Mouse (Mus musculus): ENCODE measurements at regions not wholly inside any gene's neighbourhood (a gene's known extent, or its start where the extent isn't known, plus 50 kb on each side); places are given as distances from the start of the nearest gene placed in this dataset.

DNA sequence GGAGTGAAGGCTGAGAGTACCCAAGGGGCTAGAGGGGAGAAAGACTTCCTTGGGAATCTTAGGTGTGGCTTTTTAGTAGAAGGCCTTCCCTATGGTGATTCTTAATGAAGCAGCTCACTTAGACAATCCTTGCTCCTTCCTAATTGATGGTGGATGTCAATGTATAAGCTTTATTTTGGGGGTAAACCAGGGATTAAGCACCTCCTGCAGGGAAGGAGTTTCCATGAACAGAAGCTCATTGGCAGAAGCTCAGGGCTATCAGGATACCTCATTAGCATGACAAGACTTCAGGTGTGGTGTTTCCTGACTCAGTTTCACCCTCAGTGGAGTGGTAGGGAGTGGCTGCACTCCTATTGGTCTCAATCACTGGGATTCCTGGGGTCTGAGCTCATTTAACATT lies 208.8 kb downstream of the Pros1 start:
- no peaks in the 10 kb centered on the region for H3K36me3 ChIP-seq (ENCODE audit: control insufficient read depth in 1 of 2, insufficient read depth in 2 of 2, low read length in 2 of 2)
- no peak overlapping the region for H3K4me3 ChIP-seq (ENCODE audit: control insufficient read depth in 1 of 2, insufficient read depth in 1 of 2, low read depth in 2 of 2, low read length in 2 of 2)
- H3K4me1 ChIP-seq (ENCODE audit: control insufficient read depth in 1 of 2, insufficient read depth in 2 of 2, low read length in 2 of 2): no peaks in the 10 kb centered on the region
- H3K27ac ChIP-seq (ENCODE audit: control insufficient read depth, low read depth, low read length): no peak overlapping the region
- no peak overlapping the region for H3K9ac ChIP-seq (ENCODE audit: control insufficient read depth, low read depth, low read length, poor library complexity, severe bottlenecking)
- H3K9me3 ChIP-seq (replicated peaks; ENCODE audit: insufficient read depth, low read length): no peaks in the 10 kb centered on the region
- no peaks in the 10 kb centered on the region for H3K27me3 ChIP-seq (ENCODE audit: control insufficient read depth in 1 of 2, insufficient read depth in 2 of 2, low read length in 2 of 2)
- no peak for TF ChIP-seq MAX (IDR thresholded peaks at IDR 0.05; ENCODE audit: low read length)
- TF ChIP-seq MEF2A (IDR thresholded peaks at IDR 0.05; ENCODE audit: extremely low read depth, insufficient replicate concordance, low read depth, low read length, poor library complexity, severe bottlenecking): no peak
- TF ChIP-seq ZNF384 (IDR thresholded peaks at IDR 0.05; ENCODE audit: low read depth, low read length): no peak
- no peak for TF ChIP-seq JUND (IDR thresholded peaks at IDR 0.05; ENCODE audit: low read depth, low read length)
- no peak for TF ChIP-seq MYB (IDR thresholded peaks at IDR 0.05; ENCODE audit: low read depth, low read length)
- DNase-seq (ENCODE audit: low read depth, low spot score): no peak
- H3K79me2 ChIP-seq (ENCODE audit: control insufficient read depth, insufficient read depth, low read length, poor library complexity): no peaks in the 10 kb centered on the region

DNA sequence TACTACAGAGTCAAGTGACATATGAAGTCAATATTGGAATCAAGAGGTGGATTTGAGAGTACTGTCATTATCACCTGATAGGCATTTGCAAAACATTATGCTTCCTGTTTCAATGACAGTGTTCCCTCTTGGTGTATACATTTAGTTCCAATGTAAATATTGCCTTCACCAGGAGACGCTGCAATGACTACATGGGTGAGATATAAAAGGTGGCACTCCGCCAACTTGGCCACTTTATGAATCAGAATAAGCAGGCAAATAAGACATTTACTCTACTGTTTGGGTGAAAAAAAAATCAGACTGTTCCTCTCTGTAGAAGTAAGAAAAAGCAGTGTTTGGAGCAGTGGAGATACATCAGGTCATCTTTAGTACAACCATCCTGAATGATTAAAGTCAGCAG lies 215.9 kb downstream of the Pros1 start:
- H3K36me3 ChIP-seq (ENCODE audit: control insufficient read depth in 1 of 2, insufficient read depth in 2 of 2, low read length in 2 of 2): no peaks in the 10 kb centered on the region
- no peak for DNase-seq (ENCODE audit: low read depth, low spot score)
- TF ChIP-seq HCFC1 (IDR thresholded peaks at IDR 0.05; ENCODE audit: low read depth, low read length): no peak
- no peak for TF ChIP-seq BHLHE40 (IDR thresholded peaks at IDR 0.05; ENCODE audit: borderline replicate concordance, low read depth, low read length)
- TF ChIP-seq MXI1 (IDR thresholded peaks at IDR 0.05; ENCODE audit: low read depth, low read length): no peak
- TF ChIP-seq POLR2AphosphoS2 (IDR thresholded peaks at IDR 0.05; ENCODE audit: low read length): no peak
- no peak for TF ChIP-seq NRF1 (IDR thresholded peaks at IDR 0.05; ENCODE audit: insufficient read depth, low read depth, low read length, poor library complexity, severe bottlenecking)
- TF ChIP-seq ZC3H11A (IDR thresholded peaks at IDR 0.05; ENCODE audit: low read depth, low read length): no peak
- no peak for TF ChIP-seq POLR2A (IDR thresholded peaks at IDR 0.05; ENCODE audit: control insufficient read depth in 1 of 2, insufficient read depth in 1 of 2, low read depth in 1 of 2, low read length in 2 of 2, poor library complexity in 1 of 2)
- no peak for TF ChIP-seq USF2 (IDR thresholded peaks at IDR 0.05; ENCODE audit: borderline replicate concordance in 1 of 2, insufficient read depth in 1 of 2, low read depth in 1 of 2, low read length in 2 of 2)

DNA sequence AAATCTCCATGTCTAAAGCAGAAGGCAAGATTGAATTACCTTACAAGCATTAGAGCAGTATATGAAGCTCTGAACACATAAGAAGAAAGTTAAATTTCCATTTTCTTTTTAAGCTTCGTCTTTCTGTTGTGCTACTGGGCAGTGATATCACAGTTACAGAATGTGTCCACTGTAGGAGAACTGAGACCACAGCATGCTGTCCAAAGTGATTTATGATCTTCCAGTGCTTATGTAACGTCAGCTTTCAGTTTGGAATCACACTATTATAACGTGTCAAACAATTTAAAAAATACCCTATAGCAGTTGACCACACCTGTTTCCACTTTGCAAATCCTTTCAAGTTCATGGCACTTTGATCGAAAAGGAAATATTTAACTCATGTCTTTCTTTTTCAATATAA lies 221.7 kb downstream of the Pros1 start:
- Histone ChIP-seq H3K27me3 (ENCODE audit: control insufficient read depth in 1 of 2, insufficient read depth in 2 of 2, low read length in 2 of 2) (no peaks in the 10 kb centered on the region), H3K27ac (ENCODE audit: control insufficient read depth, low read depth, low read length) (no peak overlapping the region), H3K4me1 (ENCODE audit: control insufficient read depth in 1 of 2, insufficient read depth in 2 of 2, low read length in 2 of 2) (no peaks in the 10 kb centered on the region), H3K9me3 (replicated peaks; ENCODE audit: insufficient read depth, low read length) (no peaks in the 10 kb centered on the region), H3K4me3 (ENCODE audit: control insufficient read depth in 1 of 2, insufficient read depth in 1 of 2, low read depth in 2 of 2, low read length in 2 of 2) (no peak overlapping the region), H3K36me3 (ENCODE audit: control insufficient read depth in 1 of 2, insufficient read depth in 2 of 2, low read length in 2 of 2) (no peaks in the 10 kb centered on the region), H3K79me2 (ENCODE audit: control insufficient read depth, insufficient read depth, low read length, poor library complexity) (no peaks in the 10 kb centered on the region), H3K9ac (ENCODE audit: control insufficient read depth, low read depth, low read length, poor library complexity, severe bottlenecking) (no peak overlapping the region)
- no peak for DNase-seq (ENCODE audit: low read depth, low spot score)
- TF ChIP-seq NELFE (IDR thresholded peaks at IDR 0.05; ENCODE audit: low read depth, low read length): no peak
- TF ChIP-seq TAL1 (IDR thresholded peaks at IDR 0.05; ENCODE audit: low read length): no peak
- TF ChIP-seq BHLHE40 (IDR thresholded peaks at IDR 0.05; ENCODE audit: borderline replicate concordance, low read depth, low read length): no peak
- TF ChIP-seq MEF2A (IDR thresholded peaks at IDR 0.05; ENCODE audit: extremely low read depth, insufficient replicate concordance, low read depth, low read length, poor library complexity, severe bottlenecking): no peak
- no peak for TF ChIP-seq CHD1 (IDR thresholded peaks at IDR 0.05; ENCODE audit: low read depth, low read length)
- TF ChIP-seq MYC (IDR thresholded peaks at IDR 0.05; ENCODE audit: low read depth, low read length): no peak
- no peak for TF ChIP-seq ZKSCAN1 (IDR thresholded peaks at IDR 0.05; ENCODE audit: low read depth, low read length)
- no peak for TF ChIP-seq JUND (IDR thresholded peaks at IDR 0.05; ENCODE audit: low read depth, low read length)

More for the DNA sequence above, 215.9 kb downstream of the Pros1 start:
- no peak overlapping the region for H3K27ac ChIP-seq (ENCODE audit: control insufficient read depth, low read depth, low read length)
- no peaks in the 10 kb centered on the region for H3K9me3 ChIP-seq (replicated peaks; ENCODE audit: insufficient read depth, low read length)
- no peaks in the 10 kb centered on the region for H3K27me3 ChIP-seq (ENCODE audit: control insufficient read depth in 1 of 2, insufficient read depth in 2 of 2, low read length in 2 of 2)
- H3K4me3 ChIP-seq (ENCODE audit: control insufficient read depth in 1 of 2, insufficient read depth in 1 of 2, low read depth in 2 of 2, low read length in 2 of 2): no peak overlapping the region
- H3K79me2 ChIP-seq (ENCODE audit: control insufficient read depth, insufficient read depth, low read length, poor library complexity): no peaks in the 10 kb centered on the region
- no peaks in the 10 kb centered on the region for H3K4me1 ChIP-seq (ENCODE audit: control insufficient read depth in 1 of 2, insufficient read depth in 2 of 2, low read length in 2 of 2)
- no peak overlapping the region for H3K9ac ChIP-seq (ENCODE audit: control insufficient read depth, low read depth, low read length, poor library complexity, severe bottlenecking)

All from MEL (cell line).